Mouse (Mus musculus): Measurements from ENCODE around the gene Hist1h4b.
"Not testable (repeated sequence)": the region's sequence is repeated elsewhere in the genome, so short reads cannot be mapped to it uniquely, and the experiment has no call there.

Hist1h4b gene

GRCm38 (mm10) chr13:23757211-23757773, 479 bp downstream of the Hist1h4b start:
- no peak for DNase-seq (ENCODE audit: low read depth)

- DNase-seq (ENCODE audit: low read depth), result no peak
These were observed 1.1 kb downstream of the Hist1h4b start for GRCm38 (mm10) chr13:23757921-23758320.

DNA sequence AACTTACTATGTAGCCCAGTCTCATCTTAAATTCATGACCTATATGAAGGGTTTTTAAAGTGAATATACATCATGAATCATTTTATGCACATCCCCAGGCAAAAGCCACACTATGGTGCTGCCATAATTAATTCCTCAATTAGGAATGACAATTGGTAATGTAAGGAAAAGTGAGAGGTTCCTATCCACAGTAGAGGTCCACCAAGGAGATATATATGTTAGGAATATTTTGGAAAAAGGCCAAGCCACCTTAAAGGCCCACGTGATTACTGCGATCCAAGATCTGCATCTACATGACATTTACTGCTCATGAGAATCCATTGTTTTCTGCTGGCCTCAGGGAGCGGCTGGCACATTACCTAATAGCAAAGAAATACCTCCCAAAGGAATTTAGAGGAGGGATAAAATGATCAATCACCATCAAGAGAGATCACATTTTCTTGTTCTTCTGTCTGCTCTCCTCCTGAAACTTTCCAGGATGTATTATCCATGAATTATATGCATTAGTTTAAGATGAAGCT, 2.5 kb downstream of the Hist1h4b start:
- DNase-seq (ENCODE audit: low read depth), result no peak

GRCm38 (mm10) chr13:23759916-23760239, 3.1 kb downstream of the Hist1h4b start:
- no peak for DNase-seq (ENCODE audit: low read depth)

DNA sequence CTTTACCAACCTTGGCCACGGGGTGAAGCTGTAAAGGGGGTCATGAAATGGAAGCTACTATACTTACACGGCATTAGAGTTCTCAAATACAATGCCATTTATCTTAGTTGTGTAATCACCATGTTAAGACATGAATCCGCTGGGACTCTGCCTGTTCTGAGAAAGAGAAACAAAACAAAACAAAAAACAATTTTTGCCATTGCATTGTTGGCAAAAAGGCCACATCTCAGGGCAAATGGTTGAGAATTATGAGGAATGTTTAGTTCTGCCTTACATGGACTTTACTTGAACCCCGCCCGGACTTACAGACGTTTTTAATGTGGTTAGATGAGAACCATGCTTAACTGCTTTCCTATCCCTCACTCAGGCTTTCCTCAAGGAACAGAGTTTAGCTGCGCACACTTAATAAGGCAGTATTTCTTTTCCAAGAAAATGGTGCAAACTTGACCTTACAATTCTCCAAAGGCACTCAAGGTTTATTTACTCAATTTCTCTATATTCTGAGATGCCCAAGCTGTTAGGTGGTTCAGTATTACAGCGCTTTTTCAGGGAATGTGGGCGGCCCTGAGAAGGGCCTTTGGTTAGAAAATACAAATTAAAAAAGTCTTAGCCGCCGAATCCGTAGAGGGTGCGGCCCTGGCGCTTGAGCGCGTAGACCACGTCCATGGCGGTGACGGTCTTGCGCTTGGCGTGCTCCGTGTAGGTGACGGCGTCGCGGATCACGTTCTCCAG, 3.6 kb downstream of the Hist1h4b start:
- no peak for DNase-seq (ENCODE audit: low read depth)

DNA sequence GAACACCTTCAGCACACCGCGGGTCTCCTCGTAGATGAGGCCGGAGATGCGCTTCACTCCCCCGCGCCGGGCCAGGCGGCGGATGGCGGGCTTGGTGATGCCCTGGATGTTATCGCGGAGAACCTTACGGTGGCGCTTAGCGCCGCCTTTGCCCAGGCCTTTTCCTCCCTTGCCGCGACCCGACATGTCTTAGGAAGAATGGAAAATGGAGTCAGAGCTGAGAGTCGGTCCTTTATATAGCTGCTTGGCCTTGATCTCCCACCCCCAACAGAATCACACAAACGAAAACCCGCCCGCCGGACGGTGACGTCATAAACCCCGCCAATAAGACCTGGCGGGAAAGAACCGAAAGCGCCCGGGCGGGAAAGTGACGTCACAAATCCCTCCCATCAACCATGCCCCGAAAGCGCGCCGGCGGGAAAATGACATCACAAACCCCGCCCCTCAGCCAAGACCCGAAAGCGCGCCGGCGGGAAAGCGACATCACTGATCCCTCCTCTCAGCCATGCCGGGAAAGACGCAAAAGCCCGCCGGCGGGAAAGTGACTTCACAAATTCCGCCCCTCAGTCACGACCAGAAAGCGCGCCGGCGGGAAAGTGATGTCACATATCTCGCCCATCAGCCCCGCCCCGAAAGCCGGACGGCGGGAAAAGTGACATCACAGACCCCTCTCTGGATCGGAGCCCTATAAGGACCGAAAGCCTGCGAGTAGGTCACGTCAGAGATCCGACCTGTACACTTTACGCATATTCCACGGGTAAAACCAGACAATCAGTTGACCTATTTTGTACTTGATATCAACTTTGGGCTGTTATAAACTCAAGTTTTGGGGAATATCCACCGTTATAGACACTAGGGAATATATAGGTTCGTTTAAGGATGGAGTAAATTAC, 4.4 kb downstream of the Hist1h4b start, which contains the start of gene Hist1h4a:
Hist1h4a (minus strand) TSS at position 259 of the 893 bp plus-strand sequence.
- DNase-seq (ENCODE audit: low read depth), result peak; percentile 99

GRCm38 (mm10) chr13:23761871-23762821, 5.3 kb downstream of the Hist1h4b start, which contains the start of gene Hist1h3a:
Gene Hist1h3a, minus strand, starts transcription at chr13:23762386.
- not testable (repeated sequence) for DNase-seq (ENCODE audit: low read depth)

- no peak for DNase-seq (ENCODE audit: low read depth)
These were observed 6.4 kb downstream of the Hist1h4b start for GRCm38 (mm10) chr13:23763242-23763585.

DNA sequence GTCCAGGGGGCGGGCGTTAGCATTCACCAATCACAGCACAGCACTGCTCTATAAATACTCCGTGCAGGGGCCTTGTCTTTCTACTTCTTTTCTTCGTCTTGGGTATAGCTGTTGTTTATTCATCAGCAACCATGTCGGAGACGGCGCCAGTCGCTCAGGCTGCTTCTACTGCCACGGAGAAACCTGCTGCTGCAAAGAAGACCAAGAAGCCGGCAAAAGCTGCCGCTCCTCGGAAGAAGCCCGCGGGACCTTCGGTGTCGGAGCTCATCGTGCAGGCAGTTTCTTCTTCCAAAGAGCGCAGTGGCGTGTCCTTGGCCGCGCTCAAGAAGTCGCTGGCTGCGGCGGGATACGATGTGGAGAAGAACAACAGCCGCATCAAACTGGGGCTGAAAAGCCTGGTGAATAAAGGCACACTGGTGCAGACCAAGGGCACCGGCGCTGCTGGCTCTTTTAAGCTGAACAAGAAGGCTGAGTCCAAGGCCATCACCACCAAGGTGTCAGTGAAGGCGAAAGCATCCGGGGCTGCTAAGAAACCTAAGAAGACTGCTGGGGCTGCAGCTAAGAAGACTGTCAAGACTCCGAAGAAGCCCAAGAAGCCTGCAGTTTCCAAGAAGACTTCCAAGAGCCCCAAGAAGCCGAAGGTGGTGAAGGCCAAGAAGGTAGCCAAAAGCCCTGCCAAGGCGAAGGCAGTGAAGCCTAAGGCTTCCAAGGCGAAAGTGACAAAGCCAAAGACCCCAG, 6.9 kb downstream of the Hist1h4b start, which contains the start of gene Hist1h1a:
Hist1h1a (plus strand) TSS at position 81 of the 738 bp plus-strand sequence.
- no peak for DNase-seq (ENCODE audit: low read depth)

DNA sequence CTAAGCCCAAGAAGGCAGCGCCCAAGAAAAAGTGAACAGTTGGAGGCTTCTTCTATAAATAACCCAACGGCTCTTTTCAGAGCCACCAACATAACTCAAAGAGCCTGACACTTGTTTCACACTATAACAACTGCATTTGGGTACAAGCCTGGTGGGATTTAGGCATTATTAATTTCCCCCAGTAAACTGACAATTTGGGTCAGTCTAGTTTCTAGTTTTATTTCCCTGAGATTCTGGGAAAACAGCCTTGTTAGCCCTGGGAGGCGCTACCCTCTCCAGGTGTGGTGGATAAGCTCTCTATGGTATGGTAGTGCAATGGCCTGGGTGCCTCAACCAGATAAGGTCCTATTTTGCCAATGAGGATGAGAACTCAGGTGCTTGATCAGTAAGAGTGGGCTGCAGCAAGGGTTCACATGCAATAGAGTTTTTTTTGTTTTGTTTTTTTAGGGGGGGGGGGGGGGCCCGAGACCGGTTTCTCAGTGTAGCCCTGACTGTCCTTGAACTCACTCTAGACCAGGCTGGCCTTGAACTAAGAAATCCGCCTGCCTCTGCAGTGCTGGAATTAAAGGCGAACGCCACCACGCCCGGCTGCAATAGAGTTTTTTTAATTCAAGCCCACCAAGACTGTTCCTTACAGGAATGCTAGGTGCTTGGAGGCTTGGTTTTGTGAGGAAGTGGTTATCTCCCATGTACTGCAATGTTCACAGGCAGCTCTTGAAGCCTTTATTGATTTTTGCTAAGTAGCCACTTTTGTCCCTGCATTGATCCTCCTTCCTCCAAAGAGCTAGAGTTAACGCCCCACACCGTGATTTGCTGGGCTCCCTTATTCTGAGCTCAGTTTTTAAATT, 7.7 kb downstream of the Hist1h4b start:
- DNase-seq (ENCODE audit: low read depth), result no peak

GRCm38 (mm10) chr13:23765172-23765513, 8.3 kb downstream of the Hist1h4b start:
- DNase-seq (ENCODE audit: low read depth), result no peak

- DNase-seq (ENCODE audit: low read depth), result no peak
These were observed 10.0 kb downstream of the Hist1h4b start for GRCm38 (mm10) chr13:23766772-23767171.

GRCm38 (mm10) chr13:23768834-23769397, 12.1 kb downstream of the Hist1h4b start:
- DNase-seq (ENCODE audit: low read depth), result no peak

DNA sequence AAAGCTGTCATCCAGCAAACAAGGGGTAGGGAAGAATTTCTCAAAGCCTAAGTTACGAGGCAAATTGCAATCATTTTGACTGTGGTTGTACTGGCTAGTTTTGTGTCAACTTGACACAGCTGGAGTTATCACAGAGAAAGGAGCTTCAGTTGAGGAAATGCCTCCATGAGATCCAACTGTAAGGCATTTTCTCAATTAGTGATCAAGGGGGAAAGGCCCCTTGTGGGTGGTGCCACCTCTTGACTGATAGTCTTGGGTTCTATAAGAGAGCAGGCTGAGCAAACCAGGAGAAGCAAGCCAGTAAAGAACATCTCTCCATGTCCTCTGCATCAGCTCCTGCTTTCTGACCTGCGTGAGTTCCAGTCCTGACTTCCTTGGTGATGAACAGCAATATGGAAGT, 12.8 kb downstream of the Hist1h4b start, which contains the start of gene Trim38:
Trim38 (plus strand) TSS at position 301 of the 400 bp plus-strand sequence.
- not testable (repeated sequence) for DNase-seq (ENCODE audit: low read depth)

DNA sequence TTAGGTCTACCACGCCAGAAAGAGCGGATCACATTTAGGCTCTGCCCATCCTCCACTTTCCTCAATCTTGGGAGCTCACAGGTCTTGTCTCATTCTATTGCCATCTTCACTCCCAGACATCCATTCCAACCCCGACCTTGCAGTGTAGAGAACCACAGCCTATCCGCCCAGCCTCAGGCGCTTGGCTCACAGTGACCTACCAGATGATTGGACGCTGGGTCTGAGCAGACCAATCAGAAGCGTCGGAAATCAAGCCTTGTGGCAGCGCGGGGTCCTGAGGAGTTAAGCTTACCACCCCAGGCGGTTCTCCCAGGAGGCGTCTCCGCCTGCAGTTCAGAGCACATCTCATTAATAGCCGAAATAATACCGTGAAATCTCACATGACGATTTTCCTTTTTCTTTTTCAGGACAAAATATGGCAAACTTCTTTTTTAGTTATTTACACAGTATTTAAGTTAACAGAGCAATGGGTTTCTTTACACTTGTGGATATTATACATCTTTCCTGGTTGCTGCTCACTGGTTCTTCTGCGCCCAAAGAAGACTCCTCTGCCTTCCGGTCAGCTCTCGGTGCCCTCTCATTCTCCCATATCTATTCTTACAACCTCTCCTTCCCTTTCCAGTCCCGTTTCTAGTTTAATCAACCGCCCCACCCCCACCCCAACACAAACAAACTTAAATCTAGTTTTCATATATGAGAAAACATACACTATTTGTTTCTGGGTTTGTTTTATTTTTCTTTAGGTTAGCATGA, 15.9 kb downstream of the Hist1h4b start:
- DNase-seq (ENCODE audit: low read depth), result no peak

GRCm38 (mm10) chr13:23778339-23778738, 21.5 kb downstream of the Hist1h4b start:
- DNase-seq (ENCODE audit: low read depth), result no peak

DNA sequence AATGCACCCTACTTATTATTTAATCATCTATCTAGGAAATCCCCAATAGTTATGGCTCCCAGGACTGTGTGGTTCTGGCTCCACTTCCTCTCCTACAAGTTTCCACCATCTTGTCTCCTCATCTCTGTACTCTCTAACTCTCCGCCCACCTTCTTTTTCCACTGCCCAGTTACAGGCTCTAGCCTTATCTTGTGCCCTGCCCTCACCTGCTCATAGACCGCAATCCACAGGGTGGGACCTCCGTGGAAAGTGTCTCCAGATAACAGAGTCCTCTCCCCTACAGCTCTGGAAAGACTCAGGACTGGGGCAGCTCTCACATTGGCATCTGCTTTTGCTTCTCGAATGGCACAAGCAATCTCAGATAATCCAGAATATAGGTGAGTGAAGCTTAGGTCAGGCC, 22.2 kb downstream of the Hist1h4b start:
- DNase-seq (ENCODE audit: low read depth), result no peak

- DNase-seq (ENCODE audit: low read depth), result peak; percentile 62
These were observed 35.7 kb downstream of the Hist1h4b start for GRCm38 (mm10) chr13:23792520-23792919.

DNA sequence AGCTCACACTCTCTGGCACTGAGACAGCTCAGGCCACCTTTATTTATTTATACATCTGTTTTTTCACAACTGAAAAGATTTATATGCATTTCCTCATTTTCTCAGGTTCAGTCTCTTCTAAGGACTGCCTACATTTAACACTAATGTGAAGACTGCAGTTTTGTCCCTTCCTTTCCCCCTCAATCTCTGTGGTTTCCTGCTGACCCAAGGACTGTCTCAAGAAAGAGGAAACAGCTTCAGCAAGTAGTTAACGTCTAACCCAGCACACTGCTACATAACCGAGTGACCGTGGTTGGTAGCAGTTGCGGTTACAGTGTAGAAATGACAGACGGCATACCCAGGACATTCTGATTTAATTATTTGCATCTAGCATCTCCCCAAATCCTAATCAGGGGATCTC, 42.6 kb downstream of the Hist1h4b start:
- peak; percentile 40 for DNase-seq (ENCODE audit: low read depth)

Measured in c-Kit-positive CD71-negative TER-119-negative erythroid progenitor cells, embryonic 14.5 days (primary cell).